Mouse (Mus musculus): ENCODE measurements around the gene Hmgcs2. TPM values are rescaled to one million over a fixed set of nuclear protein-coding genes. Genes with fewer than 3 reads are reported as not detected.
"Not testable (repeated sequence)": the region's sequence is repeated elsewhere in the genome, so short reads cannot be mapped to it uniquely, and the experiment has no call there.

Hmgcs2 gene
- total RNA-seq, 2 experiments from 2014 or later: 6.3 to 6.4 TPM

GRCm38 (mm10) chr3:98317143-98317542 is 36.9 kb downstream of the Hmgcs2 start:
- H3K27ac ChIP-seq: peak overlapping the region; percentile 5; the same call in 1 of the 2 replicates
- no peak for DNase-seq (ENCODE audit: extremely low spot score in 1 of 2, low spot score in 2 of 2)

DNA sequence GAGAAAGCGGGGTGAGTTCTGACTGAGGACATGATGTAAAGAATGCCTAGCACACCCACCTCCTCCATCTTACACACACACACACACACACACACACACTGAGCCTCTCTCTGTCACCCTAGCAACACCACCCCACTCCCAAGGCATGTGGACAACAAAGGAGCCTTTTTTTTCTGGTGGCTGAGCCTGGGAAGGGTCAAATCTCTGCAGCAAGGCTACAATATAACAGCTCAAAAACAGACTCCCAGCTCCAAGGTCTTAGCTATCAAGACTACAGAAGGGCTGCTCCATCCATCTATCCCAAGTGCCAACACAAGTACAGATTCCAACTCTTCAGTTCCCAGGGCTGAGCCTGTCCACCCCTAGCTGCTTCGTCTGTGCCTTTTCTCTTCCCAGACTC is 39.0 kb downstream of the Hmgcs2 start:
- intact Hi-C loops (cut with DNase I): no loop called here
- TF ChIP-seq CTCF (IDR thresholded peaks at IDR 0.05): no peak
- Histone ChIP-seq H3K4me3 (no peak overlapping the region), H3K27ac (peak overlapping the region; percentile 61; the same call in 1 of the 2 replicates)
- no peak for DNase-seq (ENCODE audit: extremely low spot score in 1 of 2, low spot score in 2 of 2)

More at GRCm38 (mm10) chr3:98317143-98317542, 36.9 kb downstream of the Hmgcs2 start:
- no peak overlapping the region for H3K4me3 ChIP-seq
- intact Hi-C loops (cut with DNase I): no loop called here
- TF ChIP-seq CTCF (IDR thresholded peaks at IDR 0.05): no peak

DNA sequence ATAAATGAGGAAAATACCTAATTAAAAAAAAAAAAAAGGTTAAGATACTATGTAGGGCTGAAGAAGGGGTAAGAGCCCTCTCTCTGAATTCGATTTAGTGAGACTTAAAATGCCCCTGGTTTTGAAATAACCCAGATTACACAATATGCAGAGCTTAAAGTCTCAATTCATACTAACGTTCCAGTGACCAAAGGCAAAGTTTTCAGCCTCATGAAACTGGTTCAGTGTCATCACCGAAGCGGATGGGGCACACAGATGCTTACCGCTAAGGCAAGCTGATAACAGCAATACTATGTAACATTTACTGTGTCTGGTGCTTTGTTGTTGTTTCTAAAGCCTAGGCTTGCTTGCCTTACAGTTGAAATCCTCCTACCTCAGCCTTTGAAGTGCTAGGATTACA is 42.0 kb downstream of the Hmgcs2 start:
- intact Hi-C loops (cut with DNase I): no loop called here
- DNase-seq (ENCODE audit: extremely low spot score in 1 of 2, low spot score in 2 of 2): no peak

DNA sequence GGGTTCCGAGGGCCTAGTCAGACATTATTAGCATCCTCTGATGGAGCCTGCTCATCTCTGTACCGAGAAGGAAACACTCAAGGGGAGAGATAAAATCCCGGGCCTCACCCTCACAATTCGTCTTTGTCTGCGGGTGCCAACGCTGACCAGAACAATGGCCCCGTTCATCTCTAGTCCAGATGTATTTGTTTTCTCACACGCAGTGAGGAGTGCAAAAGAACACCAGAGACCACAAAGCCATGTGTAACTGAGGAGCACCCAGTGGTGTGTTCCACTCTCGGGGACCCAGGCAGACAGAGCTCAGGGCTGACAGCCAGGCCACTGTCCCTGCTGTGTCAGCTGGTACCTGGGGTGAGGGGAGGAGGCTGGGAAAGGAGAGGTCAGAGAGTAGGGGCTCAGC is 44.0 kb downstream of the Hmgcs2 start:
- no peak for TF ChIP-seq CTCF (IDR thresholded peaks at IDR 0.05)
- no peak for DNase-seq (ENCODE audit: extremely low spot score in 1 of 2, low spot score in 2 of 2)
- Histone ChIP-seq H3K4me3 (no peak overlapping the region), H3K27ac (peak overlapping the region; percentile 53; the same call in 1 of the 2 replicates)
- intact Hi-C loops (cut with DNase I): no loop called here

More for the DNA sequence above, 42.0 kb downstream of the Hmgcs2 start:
- TF ChIP-seq CTCF (IDR thresholded peaks at IDR 0.05): no peak
- Histone ChIP-seq H3K27ac (no peak overlapping the region), H3K4me3 (no peak overlapping the region)

- H3K27ac ChIP-seq: no peak overlapping the region
- intact Hi-C loops (cut with DNase I): no loop called here
- DNase-seq (ENCODE audit: extremely low spot score in 1 of 2, low spot score in 2 of 2): no peak
- no peak overlapping the region for H3K4me3 ChIP-seq
- no peak for TF ChIP-seq CTCF (IDR thresholded peaks at IDR 0.05)
Measured at GRCm38 (mm10) chr3:98334010-98334409, 53.8 kb downstream of the Hmgcs2 start.

DNA sequence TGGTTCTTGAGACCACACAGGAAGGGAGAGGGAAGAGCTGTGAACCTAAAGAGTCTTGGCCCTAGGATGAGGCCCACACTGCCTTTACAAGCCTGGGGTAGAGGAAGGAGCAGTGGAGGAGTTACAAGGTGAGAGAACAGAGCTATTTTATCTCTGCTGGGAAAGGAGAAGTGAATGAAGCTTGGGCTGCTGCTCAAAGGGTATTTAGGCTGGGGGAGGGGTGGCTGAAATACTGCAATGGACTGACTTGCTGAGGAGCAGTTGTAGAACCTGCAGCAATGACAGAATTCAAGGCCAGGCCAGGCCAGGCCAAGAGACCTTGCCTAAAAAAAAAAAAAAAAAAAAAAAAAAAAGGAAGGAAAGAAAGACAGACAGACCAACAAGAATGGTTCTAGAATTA is 55.1 kb downstream of the Hmgcs2 start:
- intact Hi-C loops (cut with DNase I): no loop called here
- TF ChIP-seq CTCF (IDR thresholded peaks at IDR 0.05): no peak
- no peak overlapping the region for H3K4me3 ChIP-seq
- DNase-seq (ENCODE audit: extremely low spot score in 1 of 2, low spot score in 2 of 2): no peak
- no peak overlapping the region for H3K27ac ChIP-seq

DNA sequence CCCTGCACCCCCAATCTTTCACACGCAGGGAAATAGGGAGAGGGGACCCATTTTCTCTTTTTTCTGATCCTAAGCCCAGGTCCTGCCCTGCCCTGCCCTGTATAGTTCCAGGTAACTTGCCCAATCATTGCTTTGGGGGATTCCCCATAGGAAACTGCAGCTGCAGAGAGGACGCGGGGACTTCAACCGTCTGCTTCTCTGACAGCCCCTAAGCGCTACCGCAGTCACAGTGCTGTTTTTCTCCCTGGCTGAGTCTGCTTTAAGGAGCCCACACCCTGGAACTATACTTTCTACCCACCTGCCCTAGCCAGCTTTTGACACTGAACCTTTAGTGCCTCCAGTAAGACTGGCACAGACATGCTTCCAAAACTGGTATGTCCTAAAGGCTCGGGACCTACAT is 55.7 kb downstream of the Hmgcs2 start:
- H3K27ac ChIP-seq: no peak overlapping the region
- no peak for TF ChIP-seq CTCF (IDR thresholded peaks at IDR 0.05)
- no peak for DNase-seq (ENCODE audit: extremely low spot score in 1 of 2, low spot score in 2 of 2)
- H3K4me3 ChIP-seq: no peak overlapping the region
- intact Hi-C loops (cut with DNase I): no loop called here

- no peak overlapping the region for H3K4me3 ChIP-seq
- intact Hi-C loops (cut with DNase I): no loop called here
Measured at GRCm38 (mm10) chr3:98336661-98337654, 56.7 kb downstream of the Hmgcs2 start.

DNA sequence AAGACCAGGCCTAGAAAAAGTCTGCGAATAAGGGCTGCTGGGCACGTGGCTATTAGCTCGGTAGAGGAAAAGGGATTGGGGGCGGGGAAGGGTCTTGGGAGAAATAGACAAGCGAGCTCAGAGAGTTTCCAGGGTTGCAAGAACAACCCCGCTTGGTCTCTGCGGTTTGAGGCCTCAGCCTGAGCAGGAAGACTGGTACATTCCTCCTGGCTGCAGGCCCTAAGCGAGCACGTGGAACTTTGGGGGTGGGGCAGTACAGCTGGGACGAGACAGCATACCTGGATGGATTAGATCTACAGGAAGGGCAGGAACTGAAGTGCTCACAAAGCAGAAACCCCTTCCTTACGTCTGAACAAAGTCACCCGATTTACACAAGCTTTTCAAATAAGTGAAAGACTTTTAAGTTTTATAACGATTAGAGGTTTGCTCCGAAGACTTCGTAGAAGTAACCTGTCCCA is 58.4 kb downstream of the Hmgcs2 start:
- Histone ChIP-seq H3K27ac (peak overlapping the region; percentile 55; the same call in 1 of the 2 replicates), H3K4me3 (peak overlapping the region; percentile 58)
- DNase-seq (ENCODE audit: extremely low spot score in 1 of 2, low spot score in 2 of 2): no peak
- TF ChIP-seq CTCF (IDR thresholded peaks at IDR 0.05): no peak
- intact Hi-C loops (cut with DNase I): no loop called here

More at GRCm38 (mm10) chr3:98336661-98337654, 56.7 kb downstream of the Hmgcs2 start:
- TF ChIP-seq CTCF (IDR thresholded peaks at IDR 0.05): no peak
- H3K27ac ChIP-seq: no peak overlapping the region
- DNase-seq (ENCODE audit: extremely low spot score in 1 of 2, low spot score in 2 of 2): no peak

DNA sequence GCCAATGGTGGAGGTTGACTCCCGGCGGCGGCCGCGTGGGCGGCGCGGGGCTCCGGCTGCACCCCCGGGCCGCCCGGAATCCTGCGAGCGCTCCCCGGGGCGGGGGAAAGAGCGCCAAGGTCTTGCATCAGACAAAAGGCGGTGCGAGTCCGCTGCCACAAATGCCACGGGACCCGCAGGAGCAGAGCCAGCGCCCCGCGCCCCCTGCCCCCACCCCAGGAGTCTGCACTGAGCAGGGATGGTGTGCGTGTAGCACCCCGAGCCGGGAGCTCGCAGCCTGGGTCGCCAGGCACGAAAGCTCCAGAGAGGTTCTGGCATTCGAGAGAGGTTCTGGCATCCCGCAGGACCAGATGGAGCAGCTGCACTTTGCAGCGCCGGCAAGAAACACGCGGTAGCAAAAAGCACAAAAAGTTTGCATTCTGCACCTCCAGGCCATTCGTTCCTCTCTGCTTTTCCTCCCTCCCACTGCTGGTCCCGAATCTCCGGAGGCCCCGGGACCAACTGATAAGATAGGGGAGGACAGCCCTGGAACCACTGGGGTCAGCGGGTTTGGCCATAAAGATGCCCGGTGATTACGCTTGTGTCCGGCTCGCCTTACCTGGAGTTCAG is 59.0 kb downstream of the Hmgcs2 start:
- TF ChIP-seq CTCF (IDR thresholded peaks at IDR 0.05): no peak
- intact Hi-C loops (cut with DNase I): no loop called here
- Histone ChIP-seq H3K27ac (peak overlapping the region; percentile 55; the same call in 1 of the 2 replicates), H3K4me3 (peak overlapping the region; percentile 58)
- peak; percentile 26 to 31 for DNase-seq (ENCODE audit: extremely low spot score in 1 of 2, low spot score in 2 of 2)

- Histone ChIP-seq H3K4me3 (peak within 1 kb of the TSS; percentile 58), H3K27ac (peak within 1 kb of the TSS; percentile 55; the same call in 1 of the 2 replicates)
- intact Hi-C loops (cut with DNase I): not testable (repeated sequence)
- peak; percentile 25 to 50 for DNase-seq (ENCODE audit: extremely low spot score in 1 of 2, low spot score in 2 of 2)
Measured at GRCm38 (mm10) chr3:98339706-98340109, 59.5 kb downstream of the Hmgcs2 start, which contains the start of gene Phgdh. Gene Phgdh, minus strand, starts transcription at chr3:98339990.
